Mouse (Mus musculus) liver, embryonic 11.5 days (tissue): ENCODE data around the gene Taf1a. TPM values are rescaled to one million over a fixed set of nuclear protein-coding genes. Genes with fewer than 3 reads are reported as not detected.
"Not testable (repeated sequence)": the region's sequence is repeated elsewhere in the genome, so short reads cannot be mapped to it uniquely, and the experiment has no call there.

ENCODE experiments used
- ATAC-seq: fragments of 200-750 bp; cut with Nextera tagmentation; replicated peaks from 2 replicates; pipeline ENCODE4 v1.8.0; 2017; ENCODE audit warnings: moderate number of reproducible peaks, mild to moderate bottlenecking, moderate TSS enrichment, moderate library complexity; ENCODE audit not compliant: low FRiP score
- DNase-seq: peaks from one replicate; pipeline ENCODE4 v3.0.0-alpha.2; 2017; ENCODE audit warnings: low spot score
- H3K27ac ChIP-seq: fragments of 300-500 bp; sonication (generic); 2 replicates; pipeline ENCODE4 v1.5.1; 2014; ENCODE audit warnings: mild to moderate bottlenecking, low read depth, low read length, control low read depth
- H3K27me3 ChIP-seq: fragments of 300-500 bp; sonication (generic); replicated peaks from 2 replicates; pipeline ENCODE4 v1.6.1; 2014; ENCODE audit warnings: low read length, mixed read lengths; ENCODE audit not compliant: control insufficient read depth, insufficient read depth
- H3K36me3 ChIP-seq: fragments of 300-500 bp; sonication (generic); 2 replicates; pipeline ENCODE4 v1.6.1; 2014; ENCODE audit warnings: mild to moderate bottlenecking, low read length, moderate library complexity, mixed read lengths; ENCODE audit not compliant: control insufficient read depth, insufficient read depth
- H3K4me1 ChIP-seq: fragments of 300-500 bp; sonication (generic); replicated peaks from 2 replicates; pipeline ENCODE4 v1.6.1; 2014; ENCODE audit warnings: low read length, mixed read lengths; ENCODE audit not compliant: control insufficient read depth, insufficient read depth
- H3K4me2 ChIP-seq: fragments of 300-500 bp; sonication (generic); 2 replicates; pipeline ENCODE4 v1.6.1; 2014; ENCODE audit warnings: mild to moderate bottlenecking, control low read depth, moderate library complexity
- H3K4me3 ChIP-seq: fragments of 300-500 bp; sonication (generic); 2 replicates; pipeline ENCODE4 v1.5.1; 2014; ENCODE audit warnings: low read depth, low read length, control low read depth
- H3K9ac ChIP-seq: fragments of 300-500 bp; sonication (generic); 2 replicates; pipeline ENCODE4 v1.6.1; 2014; ENCODE audit warnings: low read depth, low read length, control low read depth
- H3K9me3 ChIP-seq: fragments of 300-500 bp; sonication (generic); 2 replicates; pipeline ENCODE4 v1.6.1; 2016; ENCODE audit warnings: low read length, inconsistent platforms, mixed read lengths; ENCODE audit not compliant: control insufficient read depth
- WGBS: fragments of 180-500 bp; shearing (Covaris S2); extraction: QIAGEN DNeasy Blood & Tissue Kit; methylation state at CpG from one replicate; pipeline ENCODE4 v1.1.7; 2014; 5-methylcytosine and 5-hydroxymethylcytosine counted together
- polyA plus RNA-seq: library from polyadenylated mRNA; unstranded; fragments of >200 nt; fragmentation: Nextera tagmentation; extraction: Ambion mirVana; gene quantifications from 2 replicates; pipeline ENCODE4 v1.2.1, GENCODE M21; 2014

The Taf1a gene
- polyA plus RNA-seq, 1 experiment from 2014 or later, result 13.9 TPM

- not testable (repeated sequence) for H3K9me3 ChIP-seq, H3K27me3 ChIP-seq, H3K4me3 ChIP-seq, H3K27ac ChIP-seq, H3K36me3 ChIP-seq, H3K4me2 ChIP-seq, ATAC-seq, DNase-seq, H3K4me1 ChIP-seq, H3K9ac ChIP-seq
- 87% methylated on average over 3 of the region's 3 CpGs for WGBS
These were observed 9.4 kb upstream of the Taf1a start for GRCm38 (mm10) chr1:183379376-183379775.

GRCm38 (mm10) chr1:183381816-183382215, 7.0 kb upstream of the Taf1a start:
- H3K27me3 ChIP-seq, result no peaks in the 10 kb centered on the region; the same call in 1 of the 2 replicates
- H3K9ac ChIP-seq, result no peak overlapping the region
- 75% methylated on average over 5 of the region's 5 CpGs for WGBS
- DNase-seq, result no peak
- no peaks in the 10 kb centered on the region for H3K36me3 ChIP-seq
- H3K4me1 ChIP-seq, result no peaks in the 10 kb centered on the region
- H3K27ac ChIP-seq, result no peak overlapping the region
- no peak for ATAC-seq
- no peak overlapping the region for H3K4me3 ChIP-seq
- no peaks in the 10 kb centered on the region for H3K9me3 ChIP-seq
- H3K4me2 ChIP-seq, result no peak overlapping the region

- H3K9me3 ChIP-seq, result no peaks in the 10 kb centered on the region
- H3K4me2 ChIP-seq, result no peak overlapping the region
- H3K27me3 ChIP-seq, result no peaks in the 10 kb centered on the region; the same call in 1 of the 2 replicates
- H3K27ac ChIP-seq, result no peak overlapping the region
- H3K4me3 ChIP-seq, result no peak overlapping the region
- no peaks in the 10 kb centered on the region for H3K4me1 ChIP-seq
- ATAC-seq (no peak), DNase-seq (no peak)
- no peak overlapping the region for H3K9ac ChIP-seq
- WGBS, result 82% methylated on average over 2 of the region's 2 CpGs
- H3K36me3 ChIP-seq, result no peaks in the 10 kb centered on the region
These were observed 6.2 kb upstream of the Taf1a start for GRCm38 (mm10) chr1:183382621-183383020.

GRCm38 (mm10) chr1:183387421-183387820, 1.4 kb upstream of the Taf1a start:
- H3K4me3 ChIP-seq, H3K36me3 ChIP-seq: not testable (repeated sequence)
- 86% methylated on average over 3 of the region's 3 CpGs for WGBS

GRCm38 (mm10) chr1:183403396-183403795, 14.6 kb downstream of the Taf1a start:
- no peaks in the 10 kb centered on the region for H3K9me3 ChIP-seq
- no peaks in the 10 kb centered on the region for H3K27me3 ChIP-seq
- no peak overlapping the region for H3K4me3 ChIP-seq
- H3K4me1 ChIP-seq, result no peaks in the 10 kb centered on the region
- 91% methylated on average over 3 of the region's 3 CpGs for WGBS
- H3K4me2 ChIP-seq, result no peak overlapping the region
- peaks cover 28% of the 10 kb centered on the region for H3K36me3 ChIP-seq
- no peak for ATAC-seq
- DNase-seq, result no peak
- H3K27ac ChIP-seq, result no peak overlapping the region
- no peak overlapping the region for H3K9ac ChIP-seq

More at GRCm38 (mm10) chr1:183387421-183387820, 1.4 kb upstream of the Taf1a start:
- not testable (repeated sequence) for H3K4me1 ChIP-seq, DNase-seq, H3K27ac ChIP-seq, H3K27me3 ChIP-seq, H3K9ac ChIP-seq, H3K9me3 ChIP-seq, ATAC-seq, H3K4me2 ChIP-seq

GRCm38 (mm10) chr1:183414081-183414727, 25.4 kb downstream of the Taf1a start:
- WGBS, result 80% methylated on average over 15 of the region's 15 CpGs
- ATAC-seq (no peak), DNase-seq (no peak)
- Histone ChIP-seq H3K27ac (no peak overlapping the region), H3K9me3 (no peaks in the 10 kb centered on the region), H3K9ac (no peak overlapping the region), H3K4me1 (no peaks in the 10 kb centered on the region), H3K4me3 (no peak overlapping the region), H3K4me2 (no peak overlapping the region), H3K36me3 (peaks cover 6% of the 10 kb centered on the region; the same call in 1 of the 2 replicates), H3K27me3 (no peaks in the 10 kb centered on the region)

GRCm38 (mm10) chr1:183417873-183418272, 29.1 kb downstream of the Taf1a start, which contains the start of gene Hhipl2:
TSS of gene Hhipl2 (plus strand) at chr1:183418215.
- Histone ChIP-seq H3K4me3 (no peak within 1 kb of the TSS), H3K4me1 (no peaks in the 10 kb centered on the region), H3K9me3 (no peaks in the 10 kb centered on the region), H3K27me3 (no peaks in the 10 kb centered on the region), H3K36me3 (no peaks in the 10 kb centered on the region), H3K4me2 (no peak within 1 kb of the TSS), H3K9ac (no peak within 1 kb of the TSS), H3K27ac (no peak within 1 kb of the TSS)
- ATAC-seq (no peak), DNase-seq (no peak)
- 76% methylated on average over 12 of the region's 12 CpGs for WGBS

GRCm38 (mm10) chr1:183419741-183420140, 31.0 kb downstream of the Taf1a start:
- Histone ChIP-seq H3K4me2 (no peak overlapping the region), H3K36me3 (no peaks in the 10 kb centered on the region), H3K4me1 (no peaks in the 10 kb centered on the region), H3K27ac (no peak overlapping the region), H3K27me3 (no peaks in the 10 kb centered on the region), H3K4me3 (no peak overlapping the region), H3K9ac (no peak overlapping the region), H3K9me3 (no peaks in the 10 kb centered on the region)
- ATAC-seq (no peak), DNase-seq (no peak)
- 80% methylated on average over 7 of the region's 7 CpGs for WGBS

- H3K36me3 ChIP-seq, result no peaks in the 10 kb centered on the region
- 87% methylated on average over 10 of the region's 10 CpGs for WGBS
- no peaks in the 10 kb centered on the region for H3K4me1 ChIP-seq
- no peak overlapping the region for H3K4me2 ChIP-seq
- no peak overlapping the region for H3K27ac ChIP-seq
- no peaks in the 10 kb centered on the region for H3K27me3 ChIP-seq
- H3K9ac ChIP-seq, result no peak overlapping the region
- H3K4me3 ChIP-seq, result no peak overlapping the region
- H3K9me3 ChIP-seq, result no peaks in the 10 kb centered on the region
- DNase-seq (no peak), ATAC-seq (no peak)
These were observed 31.5 kb downstream of the Taf1a start for GRCm38 (mm10) chr1:183420296-183420695.
